Mouse (Mus musculus): ENCODE results near the gene Ccdc102a. TPM values are rescaled to one million over a fixed set of nuclear protein-coding genes. Genes with fewer than 3 reads are reported as not detected.
"Not testable (repeated sequence)": the region's sequence is repeated elsewhere in the genome, so short reads cannot be mapped to it uniquely, and the experiment has no call there.

The Ccdc102a gene
- polyA plus RNA-seq, 1 experiment = 36.5 TPM

DNA sequence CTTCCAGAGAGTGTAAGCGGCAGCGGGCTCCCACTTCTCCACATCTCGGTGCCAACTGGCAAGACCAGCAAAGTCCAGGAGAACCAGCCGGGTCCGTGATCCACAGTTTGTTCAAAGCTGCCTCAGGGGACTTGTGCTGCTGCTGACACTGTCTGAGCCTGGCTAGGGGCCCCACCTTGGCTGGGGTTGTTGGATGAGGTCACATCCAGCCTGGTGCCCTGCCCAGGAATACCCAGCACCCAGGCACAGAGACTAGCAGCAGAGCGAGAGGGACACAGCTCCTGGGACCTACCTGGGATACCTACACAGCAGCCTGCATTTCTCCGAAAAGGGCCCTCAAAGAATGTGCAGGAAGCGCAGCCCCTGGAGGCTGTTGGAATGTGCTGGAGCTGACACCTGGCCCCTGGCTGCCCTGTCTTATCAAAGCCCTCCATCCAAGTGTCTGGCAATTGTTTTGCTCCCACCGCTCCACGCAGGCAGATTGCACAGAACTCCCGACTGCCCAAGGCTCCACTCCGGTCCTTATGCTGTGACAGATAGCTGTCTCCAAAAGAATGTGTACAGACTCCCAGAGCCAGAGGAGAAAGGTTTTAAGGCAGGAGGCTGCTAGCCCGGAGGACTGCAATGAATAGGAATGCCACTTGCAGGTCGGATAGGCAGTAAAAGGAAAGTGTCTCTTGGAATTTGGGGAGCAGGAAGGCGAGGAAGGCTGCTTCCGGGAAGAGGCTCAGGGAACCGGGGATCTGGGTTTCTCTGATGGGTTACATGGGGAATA lies 42.6 kb downstream of the Ccdc102a start:
- no peak for DNase-seq (ENCODE audit: low spot score)

DNA sequence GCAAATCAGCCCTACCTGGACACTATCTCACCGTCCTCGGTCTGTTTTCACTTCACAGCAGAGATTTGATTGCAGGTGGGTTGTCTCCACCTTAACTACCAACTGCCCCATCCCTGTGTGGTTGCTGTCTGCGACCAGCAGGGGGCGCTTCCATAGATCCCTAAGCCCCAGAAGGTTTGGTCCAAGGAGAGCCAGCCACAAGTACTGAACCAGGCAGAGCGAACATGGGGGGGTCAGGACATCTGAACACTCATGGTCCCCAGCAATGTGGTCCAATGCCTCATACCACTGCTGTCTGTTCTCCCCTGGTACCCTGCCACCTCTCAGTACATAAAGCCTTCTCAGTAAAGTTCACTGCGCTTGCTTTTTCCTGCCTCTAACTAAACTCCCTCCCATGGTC lies 43.5 kb downstream of the Ccdc102a start:
- DNase-seq (ENCODE audit: low spot score) = peak; percentile 60

DNA sequence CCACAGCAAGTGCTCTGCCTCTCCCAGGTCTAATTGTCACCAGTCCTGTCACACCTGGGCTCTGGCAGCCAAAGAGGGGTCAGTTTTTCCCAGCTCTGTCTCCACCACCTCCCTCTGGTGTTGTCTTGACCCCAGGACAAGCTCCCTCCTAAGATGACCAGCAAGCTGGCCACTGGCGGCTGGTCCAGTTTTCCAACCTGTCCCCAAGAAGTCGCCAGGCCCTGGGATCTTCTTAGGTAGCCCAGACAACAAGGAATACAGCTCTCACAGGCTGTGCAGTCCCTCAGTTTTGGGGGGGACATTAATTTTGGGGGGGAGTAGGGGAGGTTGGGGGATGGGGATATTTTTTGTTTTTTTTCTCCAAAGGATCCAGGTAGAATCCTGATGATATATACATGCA lies 45.3 kb downstream of the Ccdc102a start:
- DNase-seq (ENCODE audit: low spot score) = no peak

DNA sequence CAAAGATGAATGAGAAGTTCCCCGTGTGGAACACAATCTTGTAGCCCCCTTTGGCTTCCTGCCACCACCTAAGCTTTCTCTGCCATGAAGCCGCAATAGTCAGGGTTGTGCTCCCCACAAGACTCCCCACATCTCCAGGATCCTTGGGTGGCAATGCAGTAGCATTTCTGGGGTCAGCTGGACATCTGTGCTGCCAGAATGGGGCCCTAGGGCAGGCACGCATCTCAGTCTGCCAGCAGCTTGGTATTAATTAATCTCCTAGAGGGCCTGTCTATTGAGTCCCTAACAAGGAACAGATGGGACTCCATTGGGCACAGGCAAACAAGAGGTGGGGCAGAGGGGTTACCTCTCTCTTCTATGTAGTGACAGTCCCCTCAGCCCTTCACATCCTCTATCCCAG lies 45.7 kb downstream of the Ccdc102a start:
- DNase-seq (ENCODE audit: low spot score) = no peak

DNA sequence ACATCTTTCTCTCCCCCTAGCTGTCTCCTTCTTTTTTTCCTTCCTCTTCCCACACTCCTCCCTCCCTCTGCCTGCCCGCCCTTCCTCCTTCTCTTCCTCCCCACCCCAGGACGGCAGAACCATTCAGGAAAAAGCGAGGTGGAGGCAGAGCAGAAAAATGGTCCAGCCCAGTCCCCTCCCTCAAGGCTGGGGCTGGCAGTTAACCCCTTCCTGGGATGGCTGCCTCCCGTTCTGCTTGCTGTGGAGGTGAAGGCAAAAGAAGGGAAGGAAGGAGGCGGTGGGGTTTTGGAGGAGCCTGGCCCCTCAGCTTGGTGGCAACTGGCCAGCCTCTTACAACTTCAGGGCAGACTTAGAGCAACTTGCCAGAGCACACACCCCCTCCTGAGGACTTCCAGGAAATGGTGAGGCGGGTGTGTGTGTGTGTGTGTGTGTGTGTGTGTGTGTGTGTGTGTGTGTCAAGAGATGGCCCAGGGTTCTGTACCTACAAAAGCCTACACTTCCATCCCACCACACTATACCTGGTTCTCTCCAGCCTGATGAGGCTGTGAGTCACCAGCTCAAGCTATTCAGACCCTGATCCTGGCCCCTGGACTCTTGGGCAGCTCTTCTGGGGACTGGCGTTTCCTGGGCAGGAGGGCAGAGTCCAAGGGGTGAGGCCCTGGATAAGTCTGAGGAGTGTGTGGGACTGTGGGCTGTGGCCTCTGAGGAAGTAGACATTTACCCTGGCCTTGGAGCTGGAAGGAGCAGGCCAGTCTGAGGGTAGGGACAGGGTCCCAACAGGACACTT lies 46.6 kb downstream of the Ccdc102a start:
- DNase-seq (ENCODE audit: low spot score) = no peak

DNA sequence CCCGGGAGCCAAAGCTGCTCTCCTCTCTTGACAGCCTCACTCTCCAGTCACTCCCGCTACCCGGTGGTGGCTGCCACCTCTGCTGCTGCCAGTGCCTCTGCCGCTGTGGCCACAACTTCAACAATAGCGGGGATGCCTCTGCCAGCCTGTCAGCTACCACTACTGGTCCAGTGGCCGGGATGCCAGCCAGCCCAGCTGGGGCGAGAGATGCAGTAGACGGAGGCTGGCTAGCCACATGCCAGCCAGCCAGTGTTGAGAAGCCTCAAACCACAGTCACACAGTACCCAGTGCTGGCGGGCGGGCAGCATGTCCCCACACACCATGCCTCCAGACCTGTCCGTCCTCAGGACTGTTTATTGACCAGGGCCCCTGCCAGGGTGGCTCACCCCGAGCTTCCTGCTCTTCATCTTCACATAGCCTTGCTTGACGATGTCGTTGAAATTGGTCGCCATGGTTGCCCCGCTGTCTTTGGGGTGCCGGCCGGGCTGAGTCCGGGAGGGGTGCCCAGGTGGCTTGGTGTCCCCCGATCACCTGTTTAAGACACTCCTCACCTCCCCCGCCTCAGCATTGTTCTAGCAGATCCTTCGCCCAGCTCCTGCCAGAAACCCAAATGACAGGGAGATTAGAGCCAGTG lies 47.3 kb downstream of the Ccdc102a start:
- DNase-seq (ENCODE audit: low spot score) = no peak

DNA sequence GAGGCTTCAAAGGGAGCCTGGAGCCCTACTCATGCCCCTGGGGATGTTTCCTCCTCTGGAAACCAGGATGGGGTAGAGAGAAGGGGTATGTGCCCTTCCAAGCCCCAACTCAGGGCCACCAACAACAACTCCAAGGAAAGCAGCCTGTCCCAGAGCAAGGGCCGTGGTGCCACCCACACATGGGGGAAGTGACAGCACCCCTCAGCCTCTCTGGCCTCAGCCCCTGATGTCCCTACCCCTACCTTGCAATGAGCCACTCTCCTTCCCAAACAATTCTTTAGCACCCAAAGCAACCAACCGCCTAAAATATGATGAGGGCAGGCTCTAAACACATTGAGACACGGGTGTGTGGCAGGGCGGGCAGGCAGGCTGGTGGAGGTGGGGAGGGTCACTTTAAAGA lies 47.9 kb downstream of the Ccdc102a start:
- no peak for DNase-seq (ENCODE audit: low spot score)

DNA sequence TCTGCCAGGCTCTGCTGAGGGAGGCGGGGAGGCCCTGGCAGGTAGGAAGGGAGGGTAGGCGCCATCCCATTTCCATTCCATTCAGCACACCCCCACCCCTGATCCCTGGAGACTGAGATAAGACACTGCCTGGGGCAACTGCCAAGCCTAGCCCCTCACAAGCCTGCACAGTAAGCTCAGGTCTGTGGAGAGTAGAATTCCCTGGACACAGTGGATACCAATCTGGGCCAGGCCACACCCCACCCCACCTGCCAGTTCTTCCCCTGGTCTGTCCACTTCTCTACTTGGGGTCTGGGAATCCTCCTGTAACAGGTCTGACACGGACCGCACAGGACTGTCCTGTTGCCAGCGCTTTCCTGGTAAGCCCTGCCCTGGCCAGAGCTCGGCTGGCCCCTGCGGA lies 48.8 kb downstream of the Ccdc102a start:
- DNase-seq (ENCODE audit: low spot score) = no peak

DNA sequence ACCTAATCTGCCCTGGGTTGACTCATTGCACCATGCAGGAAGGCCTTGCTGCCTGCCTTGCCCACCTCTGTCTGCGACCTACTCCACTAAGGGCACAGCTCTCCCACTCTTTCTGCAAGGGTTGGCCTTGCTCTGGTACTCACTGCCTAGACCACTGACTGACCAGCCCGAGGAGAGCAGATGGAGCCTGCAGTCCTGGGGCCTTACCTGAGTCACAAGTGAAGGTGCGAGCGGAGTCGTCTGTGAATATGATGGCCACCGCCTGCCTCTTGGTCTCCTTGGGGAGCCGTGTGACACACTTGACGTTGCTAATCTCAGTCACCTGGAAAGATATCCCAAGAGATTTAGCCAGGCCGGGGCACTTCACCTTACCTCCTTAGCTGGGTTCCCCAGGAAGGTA lies 51.0 kb downstream of the Ccdc102a start:
- DNase-seq (ENCODE audit: low spot score) = no peak

DNA sequence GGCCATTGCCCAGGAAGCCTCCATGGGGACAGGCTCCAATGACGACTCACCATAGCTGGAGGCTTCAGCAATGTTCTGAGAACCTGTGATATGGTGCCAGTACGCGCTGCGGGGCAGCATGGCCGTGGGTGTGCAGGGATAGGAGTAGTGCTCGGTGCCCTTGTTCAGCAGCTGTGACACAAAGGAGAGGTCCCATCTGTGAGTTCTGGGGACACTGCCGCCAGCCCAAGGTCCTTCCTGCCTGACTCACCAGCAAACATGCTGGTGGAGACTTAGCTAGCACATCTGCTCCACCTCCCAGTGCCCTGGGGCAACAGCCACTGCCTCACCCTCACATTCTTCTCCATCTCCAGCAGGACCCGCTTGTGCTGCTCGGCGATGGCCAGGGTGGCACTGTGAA lies 52.6 kb downstream of the Ccdc102a start:
- DNase-seq (ENCODE audit: low spot score) = no peak

DNA sequence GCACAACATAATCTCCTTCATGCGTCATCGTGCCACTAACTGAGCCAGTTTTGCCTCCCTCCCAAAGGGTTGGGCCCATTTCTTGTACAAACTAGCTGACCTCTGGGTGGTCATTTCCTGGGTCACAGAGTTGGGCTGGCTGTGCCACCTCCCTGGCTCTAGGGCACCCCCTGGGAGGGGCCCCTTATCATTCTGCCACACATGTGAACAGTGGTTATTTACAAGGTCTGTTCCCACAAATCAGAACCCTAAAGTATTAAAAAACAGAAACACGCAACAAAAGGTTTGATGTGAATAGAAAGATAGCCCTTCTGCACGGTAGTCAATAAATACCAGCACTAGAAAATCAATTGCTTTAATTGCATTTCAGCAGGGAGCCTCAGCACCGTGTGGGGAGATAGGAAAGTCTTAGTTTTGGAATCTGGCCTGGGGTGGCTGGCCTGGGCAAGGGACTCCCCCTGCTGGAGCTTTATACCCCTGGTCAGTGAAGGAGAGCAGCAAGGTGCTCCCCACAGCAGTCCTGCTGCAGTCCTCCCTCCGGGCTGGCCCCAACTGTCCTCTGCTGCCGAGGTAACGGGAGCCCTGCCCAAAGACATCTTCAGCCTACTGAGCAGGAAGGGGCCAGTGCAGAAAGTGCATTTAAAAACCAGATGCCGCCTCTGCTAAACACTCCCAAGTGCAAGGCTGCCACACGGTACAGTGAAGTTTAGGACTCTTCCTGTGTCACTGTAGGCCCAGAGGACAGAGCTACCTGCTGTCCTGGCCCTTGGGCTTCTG lies 53.8 kb downstream of the Ccdc102a start:
- no peak for DNase-seq (ENCODE audit: low spot score)

DNA sequence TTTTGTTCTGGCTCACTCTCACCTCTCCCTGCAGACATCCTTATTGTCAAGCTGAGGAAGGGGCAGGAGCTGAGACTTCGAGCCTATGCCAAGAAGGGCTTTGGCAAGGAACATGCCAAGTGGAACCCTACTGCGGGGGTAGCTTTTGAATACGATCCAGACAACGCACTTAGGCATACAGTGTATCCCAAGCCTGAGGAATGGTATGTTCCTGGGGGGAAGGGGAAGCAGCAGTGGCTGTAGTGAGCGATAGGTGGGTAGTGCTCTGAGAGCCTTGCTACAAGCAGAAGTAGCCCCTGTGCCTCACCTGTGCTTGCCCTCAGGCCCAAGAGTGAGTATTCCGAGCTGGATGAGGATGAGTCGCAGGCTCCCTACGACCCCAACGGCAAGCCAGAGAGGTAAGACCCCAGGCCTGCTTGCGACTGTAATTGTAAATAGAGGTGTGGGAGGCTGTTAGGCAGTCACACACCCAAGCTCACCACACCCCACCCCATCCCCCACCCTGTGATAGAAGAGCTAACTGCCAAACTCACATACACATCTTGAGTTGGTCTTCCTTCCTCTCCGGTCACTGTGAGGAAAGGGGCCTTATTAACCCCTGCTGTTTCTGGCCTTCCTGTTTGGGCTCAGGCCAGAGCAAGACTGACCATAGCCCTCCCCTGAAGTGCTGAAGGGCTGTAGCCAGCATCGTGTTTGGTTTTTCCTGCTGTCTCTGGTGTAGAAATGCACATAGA lies 55.2 kb downstream of the Ccdc102a start:
- DNase-seq (ENCODE audit: low spot score) = no peak

DNA sequence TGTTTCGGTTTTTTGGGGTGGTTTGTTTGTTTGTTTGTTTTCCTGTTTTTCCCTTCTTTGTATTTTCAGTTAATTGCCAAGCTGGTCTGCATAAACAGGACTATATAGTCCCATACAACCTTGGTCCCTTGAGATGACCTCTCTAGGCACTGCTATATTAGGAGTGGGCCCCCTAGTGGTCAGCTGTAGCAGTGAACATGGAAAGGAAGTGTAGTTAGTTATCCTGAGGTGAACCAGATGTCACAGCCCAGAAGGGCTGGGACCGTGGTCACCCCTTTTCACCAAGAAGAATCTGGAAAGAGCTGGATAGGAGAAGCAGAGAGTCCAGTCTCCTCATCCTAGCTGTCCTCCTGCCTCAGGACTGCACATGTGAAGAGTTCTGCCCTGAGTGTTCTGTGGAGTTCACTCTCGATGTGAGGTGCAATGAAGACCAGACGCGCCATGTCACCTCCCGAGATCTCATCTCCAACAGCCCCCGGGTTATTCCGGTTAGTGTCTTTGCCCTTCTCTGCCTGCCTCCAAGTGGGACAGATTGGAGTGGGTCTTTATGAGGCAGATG lies 56.5 kb downstream of the Ccdc102a start:
- no peak for DNase-seq (ENCODE audit: low spot score)

DNA sequence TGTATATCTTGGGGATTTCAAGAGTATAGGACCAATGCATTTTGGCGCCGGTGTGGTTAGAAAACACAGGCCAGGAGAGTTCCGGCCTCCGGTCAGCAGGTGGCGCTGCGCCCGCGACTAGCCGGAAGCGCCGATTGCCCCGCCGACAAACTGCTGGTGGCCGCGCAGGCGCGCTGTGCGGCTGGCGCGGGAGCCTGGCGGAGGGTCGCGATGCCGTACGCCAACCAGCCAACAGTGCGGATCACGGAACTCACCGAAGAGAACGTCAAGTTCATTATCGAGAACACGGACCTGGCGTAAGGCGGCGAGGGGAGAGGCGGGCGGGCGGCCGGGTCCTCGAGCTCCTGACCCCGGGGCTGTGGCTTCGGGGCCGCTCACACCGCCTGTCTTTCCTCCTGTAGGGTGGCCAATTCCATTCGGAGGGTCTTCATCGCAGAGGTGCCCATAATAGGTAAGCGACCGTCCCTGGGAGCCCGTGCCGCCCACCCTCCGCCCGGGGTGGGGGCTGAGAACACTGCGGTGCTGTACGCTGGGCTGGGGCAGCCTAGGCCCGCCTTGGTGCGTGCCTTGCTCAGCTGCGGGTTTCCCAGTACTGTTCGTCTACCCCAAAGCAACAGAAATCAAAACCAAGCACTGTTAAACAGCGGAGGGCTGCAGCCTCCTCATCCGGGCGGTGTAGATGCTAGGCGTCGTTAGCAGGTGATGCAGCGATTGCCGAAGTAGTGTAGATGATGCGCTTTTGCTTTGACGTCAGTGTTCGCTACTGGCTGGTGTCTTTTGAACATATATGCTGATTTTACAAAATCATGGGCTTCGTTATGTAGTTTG lies 60.3 kb downstream of the Ccdc102a start, which contains the start of gene Polr2c:
Gene Polr2c, plus strand, starts transcription at position 105 of the 828 bp plus-strand sequence.
- peak; percentile 91 for DNase-seq (ENCODE audit: low spot score)

DNA sequence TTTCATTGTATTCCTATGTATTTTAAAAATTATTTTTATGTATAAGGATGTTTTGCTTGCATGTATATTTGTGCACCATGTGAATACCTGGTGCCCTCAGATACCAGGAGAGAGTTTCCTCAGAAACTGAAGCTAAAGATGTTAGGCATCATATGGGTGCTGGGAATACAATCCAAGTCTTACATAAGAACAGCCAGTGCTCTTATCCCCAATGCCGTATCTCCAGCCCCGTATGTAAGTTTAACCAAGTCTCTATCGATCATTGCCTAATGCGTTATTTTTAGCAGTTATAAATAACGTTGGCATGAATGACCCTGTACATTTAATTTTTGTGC lies 60.9 kb downstream of the Ccdc102a start:
- DNase-seq (ENCODE audit: low spot score) = no peak

DNA sequence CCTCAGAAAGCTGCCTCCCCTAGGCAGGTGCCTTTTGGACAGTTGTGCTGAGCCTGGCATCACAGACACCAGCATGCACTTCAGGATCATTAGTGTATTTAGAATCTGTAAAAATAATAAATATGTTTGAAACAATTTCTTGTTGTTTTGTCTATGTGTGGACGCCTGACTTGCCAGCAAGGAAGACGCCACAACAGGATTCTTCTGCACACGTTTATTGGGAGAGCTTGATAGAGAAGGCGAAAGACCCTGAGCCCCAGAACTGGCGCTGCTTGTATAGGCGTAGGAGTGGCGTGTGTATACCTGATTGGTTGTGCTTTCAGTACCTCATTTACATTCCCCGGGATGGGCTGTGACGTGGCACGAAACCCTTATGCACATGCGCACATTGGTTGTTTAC lies 63.1 kb downstream of the Ccdc102a start:
- DNase-seq (ENCODE audit: low spot score) = not testable (repeated sequence)
